Mouse (Mus musculus) hindbrain, postnatal 0 days (tissue): ENCODE results near the gene Surf4. TPM values are rescaled to one million over a fixed set of nuclear protein-coding genes. Genes with fewer than 3 reads are reported as not detected.
A peak's percentile ranks its signal among the peaks of the same experiment; 100 is the strongest.

Experiments used
- ATAC-seq: fragments of 200-750 bp; cut with Nextera tagmentation; 2 replicates; pipeline ENCODE4 v1.8.0; 2017; ENCODE audit warnings: mild to moderate bottlenecking, moderate TSS enrichment, moderate library complexity
- DNase-seq: peaks from one replicate; pipeline ENCODE4 v3.0.0-alpha.2; 2015; ENCODE audit warnings: low spot score
- H3K27ac ChIP-seq: fragments of 300-500 bp; sonication (generic); 2 replicates; pipeline ENCODE4 v1.5.1; 2014; ENCODE audit warnings: mild to moderate bottlenecking
- H3K27me3 ChIP-seq: fragments of 300-500 bp; sonication (generic); 2 replicates; pipeline ENCODE4 v1.6.1; 2014; ENCODE audit warnings: low read length, mixed read lengths; ENCODE audit not compliant: insufficient read depth
- H3K36me3 ChIP-seq: fragments of 300-500 bp; sonication (generic); 2 replicates; pipeline ENCODE4 v1.6.1; 2014; ENCODE audit warnings: low read length, mixed read lengths; ENCODE audit not compliant: insufficient read depth
- H3K4me1 ChIP-seq: fragments of 300-500 bp; sonication (generic); 2 replicates; pipeline ENCODE4 v1.6.1; 2014; ENCODE audit warnings: antibody characterized with exemption, low read length, mixed read lengths; ENCODE audit not compliant: insufficient read depth
- H3K4me2 ChIP-seq: fragments of 300-500 bp; sonication (generic); 2 replicates; pipeline ENCODE4 v1.6.1; 2014; ENCODE audit warnings: low read depth, mild to moderate bottlenecking, low read length, moderate library complexity, mixed read lengths
- H3K4me3 ChIP-seq: fragments of 300-500 bp; sonication (generic); 2 replicates; pipeline ENCODE4 v1.5.1; 2014; ENCODE audit warnings: low read length
- H3K9ac ChIP-seq: fragments of 300-500 bp; sonication (generic); replicated peaks from 2 replicates; pipeline ENCODE4 v1.6.1; 2014; ENCODE audit warnings: mild to moderate bottlenecking, low read length, moderate library complexity, mixed read lengths
- H3K9me3 ChIP-seq: fragments of 300-500 bp; sonication (generic); 2 replicates; pipeline ENCODE4 v1.6.1; 2016; ENCODE audit warnings: low read length, mixed read lengths
- CTCF ChIP-seq: IDR thresholded peaks from 2 replicates; pipeline ENCODE4 v1.5.1; 2016; ENCODE audit warnings: antibody characterized with exemption, control low read depth, low read depth
- WGBS: fragments of 180-500 bp; shearing (Covaris S2); extraction: QIAGEN DNeasy Blood & Tissue Kit; methylation state at CpG from one replicate; pipeline ENCODE4 v1.1.7; 2014; 5-methylcytosine and 5-hydroxymethylcytosine counted together
- polyA plus RNA-seq: library from polyadenylated mRNA; unstranded; fragments of >200 nt; fragmentation: Nextera tagmentation; extraction: Ambion mirVana; gene quantifications from 2 replicates; pipeline ENCODE4 v1.2.1, GENCODE M21; 2015
- total RNA-seq: library from RNA; depleted of rRNA; stranded (reverse); fragments of >200 nt; gene quantifications from 2 replicates; pipeline ENCODE4 v1.2.3, GENCODE M21; 2014

Gene Surf4
- total and polyA plus RNA-seq, 2 experiments from 2014 or later = 107 to 126 TPM

DNA sequence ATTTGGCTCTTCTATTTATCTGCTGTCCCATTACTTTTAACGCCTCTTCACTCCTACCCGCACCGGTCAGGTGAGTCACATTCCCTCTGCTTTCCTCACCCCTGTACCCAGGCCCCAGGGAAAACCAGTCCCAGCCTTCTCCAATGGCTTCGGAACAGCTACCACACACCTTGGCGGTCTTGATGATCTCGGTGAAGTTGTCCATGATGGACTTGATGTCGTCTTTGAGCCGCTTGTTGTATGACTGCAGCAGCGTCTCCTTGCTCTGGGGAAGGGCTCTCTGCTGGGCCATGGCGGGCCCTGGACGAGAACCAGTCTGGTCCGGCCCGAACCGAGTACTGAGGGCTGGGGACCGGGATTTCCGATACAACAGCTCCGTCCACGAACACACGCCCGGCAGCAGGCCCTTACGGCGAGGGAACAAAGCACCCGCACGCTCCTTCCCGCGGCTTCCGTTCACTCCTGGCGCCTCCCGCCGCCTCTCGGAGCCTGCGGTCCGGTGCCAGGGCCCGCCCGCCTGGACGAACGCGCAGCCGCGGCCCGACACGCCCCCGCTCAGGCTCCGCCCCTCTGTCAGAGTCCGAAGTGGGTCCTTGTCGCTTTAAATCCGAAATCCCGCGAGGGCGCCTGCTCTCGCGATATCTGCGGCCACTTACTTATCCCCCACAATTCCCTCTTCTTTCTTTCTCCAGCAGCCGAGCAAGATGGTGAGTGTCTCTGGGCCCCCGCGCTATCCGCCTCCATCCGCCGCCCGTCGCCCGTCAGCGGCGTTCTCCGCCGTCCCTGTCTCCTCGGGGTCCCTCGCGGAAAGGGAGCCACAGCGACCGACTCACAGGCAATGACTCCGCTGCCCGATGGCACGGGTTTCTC is 23.4 kb downstream of the Surf4 start, which contains the start of the genes Med22 and Rpl7a:
Gene Med22 (minus strand): TSS at position 554 of the 870 bp plus-strand sequence.
Gene Rpl7a (plus strand): TSS at position 641 of the 870 bp plus-strand sequence.
- under 1% methylated on average over 71 of the region's 74 CpGs for WGBS
- Histone ChIP-seq H3K9ac (peak within 1 kb of the TSS; percentile 84), H3K27ac (peak within 1 kb of the TSS; percentile 95), H3K36me3 (peaks cover 40% of the 10 kb centered on the region), H3K4me3 (peak within 1 kb of the TSS; percentile 86), H3K9me3 (no peaks in the 10 kb centered on the region), H3K4me1 (peaks cover 10% of the 10 kb centered on the region), H3K4me2 (peak within 1 kb of the TSS; percentile 85), H3K27me3 (no peaks in the 10 kb centered on the region)
- no peak for TF ChIP-seq CTCF
- peak; percentile 94 for ATAC-seq
- peak; percentile 100 for DNase-seq

- no peak for ATAC-seq
- peak overlapping the region; percentile 66 for H3K4me2 ChIP-seq
- H3K9ac ChIP-seq = peak overlapping the region; percentile 84; the same call in 1 of the 2 replicates
- H3K9me3 ChIP-seq = no peaks in the 10 kb centered on the region
- peaks cover 40% of the 10 kb centered on the region for H3K36me3 ChIP-seq
- no peaks in the 10 kb centered on the region for H3K27me3 ChIP-seq
- peaks cover 9% of the 10 kb centered on the region; the same call in 1 of the 2 replicates for H3K4me1 ChIP-seq
- TF ChIP-seq CTCF = peak; percentile 35
- no peak for DNase-seq
- H3K4me3 ChIP-seq = peak overlapping the region; percentile 86
- peak overlapping the region; percentile 95; the same call in 1 of the 2 replicates for H3K27ac ChIP-seq
Observed at GRCm38 (mm10) chr2:26909387-26909784, 24.3 kb downstream of the Surf4 start.

- peaks cover 9% of the 10 kb centered on the region; the same call in 1 of the 2 replicates for H3K4me1 ChIP-seq
- peak overlapping the region; percentile 86; the same call in 1 of the 2 replicates for H3K4me3 ChIP-seq
- H3K27me3 ChIP-seq = no peaks in the 10 kb centered on the region
- H3K4me2 ChIP-seq = peak overlapping the region; percentile 66
- ATAC-seq = no peak
- no peaks in the 10 kb centered on the region for H3K9me3 ChIP-seq
- no peak for TF ChIP-seq CTCF
- no peak overlapping the region for H3K27ac ChIP-seq
- no peak for DNase-seq
- WGBS = 86% methylated on average over 18 of the region's 18 CpGs
- peak overlapping the region; percentile 84 for H3K9ac ChIP-seq
- H3K36me3 ChIP-seq = peaks cover 38% of the 10 kb centered on the region
Observed at GRCm38 (mm10) chr2:26908710-26909386, 24.9 kb downstream of the Surf4 start.

GRCm38 (mm10) chr2:26907109-26907508 is 26.6 kb downstream of the Surf4 start:
- DNase-seq = peak; percentile 61
- WGBS = 51% methylated on average over 4 of the region's 4 CpGs

GRCm38 (mm10) chr2:26906431-26906830 is 27.3 kb downstream of the Surf4 start:
- no peak for ATAC-seq
- no peak overlapping the region for H3K9ac ChIP-seq
- no peak for DNase-seq
- 94% methylated on average over 3 of the region's 3 CpGs for WGBS
- TF ChIP-seq CTCF = no peak
- peaks cover 22% of the 10 kb centered on the region for H3K4me1 ChIP-seq
- peaks cover 20% of the 10 kb centered on the region for H3K36me3 ChIP-seq
- no peak overlapping the region for H3K27ac ChIP-seq
- no peaks in the 10 kb centered on the region for H3K27me3 ChIP-seq
- H3K9me3 ChIP-seq = no peaks in the 10 kb centered on the region
- no peak overlapping the region for H3K4me2 ChIP-seq
- H3K4me3 ChIP-seq = no peak overlapping the region

More at GRCm38 (mm10) chr2:26907109-26907508, 26.6 kb downstream of the Surf4 start:
- no peak overlapping the region for H3K9ac ChIP-seq
- H3K4me2 ChIP-seq = no peak overlapping the region
- no peak overlapping the region for H3K4me3 ChIP-seq
- H3K36me3 ChIP-seq = peaks cover 20% of the 10 kb centered on the region
- H3K27ac ChIP-seq = no peak overlapping the region
- ATAC-seq = no peak
- TF ChIP-seq CTCF = peak; percentile 84
- peaks cover 17% of the 10 kb centered on the region for H3K4me1 ChIP-seq
- H3K9me3 ChIP-seq = no peaks in the 10 kb centered on the region
- H3K27me3 ChIP-seq = no peaks in the 10 kb centered on the region

DNA sequence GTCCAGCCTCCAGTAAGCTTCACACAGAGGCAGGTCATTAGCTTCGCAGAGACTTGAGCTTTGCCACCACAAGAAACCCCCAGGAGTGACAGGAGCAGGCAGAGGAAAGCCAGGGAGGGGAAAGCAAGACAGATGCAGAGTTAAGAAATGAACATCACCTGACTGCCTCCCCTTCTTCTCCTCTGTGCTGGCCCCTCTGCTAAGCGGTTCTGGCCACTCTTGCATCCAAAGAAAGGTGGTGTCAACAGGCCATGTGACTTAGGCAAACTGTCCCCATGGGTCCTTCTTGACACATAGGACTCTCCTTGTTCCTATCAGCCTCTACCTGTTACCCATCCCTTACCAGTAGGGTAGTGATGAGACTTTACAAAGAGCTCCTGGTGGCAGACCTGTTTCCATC is 27.8 kb downstream of the Surf4 start:
- Histone ChIP-seq H3K36me3 (peaks cover 20% of the 10 kb centered on the region), H3K4me1 (peaks cover 22% of the 10 kb centered on the region), H3K9ac (no peak overlapping the region), H3K4me2 (no peak overlapping the region), H3K4me3 (no peak overlapping the region), H3K27ac (no peak overlapping the region), H3K9me3 (no peaks in the 10 kb centered on the region), H3K27me3 (no peaks in the 10 kb centered on the region)
- DNase-seq = no peak
- ATAC-seq = no peak
- no peak for TF ChIP-seq CTCF
- 92% methylated on average over 2 of the region's 2 CpGs for WGBS
